Mouse (Mus musculus) naive thymus-derived CD4-positive, alpha-beta T cell, adult 2 months (primary cell): ENCODE data around the gene Prdx2.

Experiments used
- DNase-seq: peaks from one replicate; pipeline ENCODE4 v3.0.0-alpha.2; 2011; ENCODE audit warnings: low read depth

Prdx2 gene

GRCm38 (mm10) chr8:84978248-84978940 lies 9.0 kb downstream of the Prdx2 start, which contains the start of gene Junb:
Junb (minus strand) TSS chr8:84978718.
- DNase-seq, result peak; percentile 98

- peak; percentile 95 for DNase-seq
Measured at GRCm38 (mm10) chr8:84979599-84980421, 10.4 kb downstream of the Prdx2 start.

- DNase-seq, result peak; percentile 62
Measured at GRCm38 (mm10) chr8:84980622-84981358, 11.4 kb downstream of the Prdx2 start.

GRCm38 (mm10) chr8:84981644-84982498 lies 12.5 kb downstream of the Prdx2 start:
- DNase-seq, result no peak

- DNase-seq, result peak; percentile 45
Measured at GRCm38 (mm10) chr8:84982499-84983011, 13.2 kb downstream of the Prdx2 start.

- peak; percentile 29 for DNase-seq
Measured at GRCm38 (mm10) chr8:84984294-84985048, 15.1 kb downstream of the Prdx2 start.

- DNase-seq, result peak; percentile 71
Measured at GRCm38 (mm10) chr8:84985049-84985683, 15.8 kb downstream of the Prdx2 start.

- peak; percentile 97 for DNase-seq
Measured at GRCm38 (mm10) chr8:84985684-84986378, 16.4 kb downstream of the Prdx2 start.

GRCm38 (mm10) chr8:84986379-84986945 lies 17.1 kb downstream of the Prdx2 start:
- no peak for DNase-seq

GRCm38 (mm10) chr8:84987388-84987787 lies 18.0 kb downstream of the Prdx2 start:
- DNase-seq, result no peak

GRCm38 (mm10) chr8:84987903-84988302 lies 18.5 kb downstream of the Prdx2 start:
- no peak for DNase-seq

- DNase-seq, result no peak
Measured at GRCm38 (mm10) chr8:84989311-84989731, 19.9 kb downstream of the Prdx2 start.

GRCm38 (mm10) chr8:84989810-84990209 lies 20.4 kb downstream of the Prdx2 start:
- peak; percentile 92 for DNase-seq

GRCm38 (mm10) chr8:84990349-84990748 lies 21.0 kb downstream of the Prdx2 start, which contains the start of gene Hook2:
Hook2 (plus strand) TSS chr8:84990603.
- peak; percentile 99 for DNase-seq

GRCm38 (mm10) chr8:84990836-84991235 lies 21.4 kb downstream of the Prdx2 start:
- no peak for DNase-seq

- no peak for DNase-seq
Measured at GRCm38 (mm10) chr8:84994375-84994774, 25.0 kb downstream of the Prdx2 start.

- no peak for DNase-seq
Measured at GRCm38 (mm10) chr8:84995680-84996079, 26.3 kb downstream of the Prdx2 start.

GRCm38 (mm10) chr8:84996978-84997377 lies 27.6 kb downstream of the Prdx2 start:
- no peak for DNase-seq
